Mouse (Mus musculus) heart, embryonic 11.5 days (tissue): ENCODE measurements around the gene Agtrap. TPM values are rescaled to one million over a fixed set of nuclear protein-coding genes. Genes with fewer than 3 reads are reported as not detected.

Experiments
- ATAC-seq: fragments of 200-750 bp; cut with Nextera tagmentation; replicated peaks from 2 replicates; pipeline ENCODE4 v1.8.0; 2017; ENCODE audit warnings: moderate library complexity; ENCODE audit not compliant: insufficient number of reproducible peaks, low FRiP score, low TSS enrichment
- H3K27ac ChIP-seq: fragments of 300-500 bp; sonication (generic); 2 replicates; pipeline ENCODE4 v1.5.1; 2014; ENCODE audit warnings: mild to moderate bottlenecking, low read depth, low read length
- H3K27me3 ChIP-seq: fragments of 300-500 bp; sonication (generic); 2 replicates; pipeline ENCODE4 v1.6.1; 2014; ENCODE audit warnings: mild to moderate bottlenecking, low read length, mixed read lengths; ENCODE audit not compliant: control insufficient read depth, insufficient read depth
- H3K36me3 ChIP-seq: fragments of 300-500 bp; sonication (generic); 2 replicates; pipeline ENCODE4 v1.6.1; 2014; ENCODE audit warnings: mild to moderate bottlenecking, low read length, moderate library complexity, mixed read lengths; ENCODE audit not compliant: control insufficient read depth, insufficient read depth
- H3K4me1 ChIP-seq: fragments of 300-500 bp; sonication (generic); 2 replicates; pipeline ENCODE4 v1.6.1; 2014; ENCODE audit warnings: low read length; ENCODE audit not compliant: control insufficient read depth, insufficient read depth
- H3K4me2 ChIP-seq: fragments of 300-500 bp; sonication (generic); 2 replicates; pipeline ENCODE4 v1.6.1; 2014; ENCODE audit warnings: mild to moderate bottlenecking, moderate library complexity
- H3K4me3 ChIP-seq: fragments of 300-500 bp; sonication (generic); 2 replicates; pipeline ENCODE4 v1.5.1; 2014; ENCODE audit warnings: low read depth, low read length
- H3K9ac ChIP-seq: fragments of 300-500 bp; sonication (generic); 2 replicates; pipeline ENCODE4 v1.6.1; 2014; ENCODE audit warnings: mild to moderate bottlenecking, low read depth, low read length, moderate library complexity
- H3K9me3 ChIP-seq: fragments of 300-500 bp; sonication (generic); replicated peaks from 2 replicates; pipeline ENCODE4 v1.6.1; 2016; ENCODE audit warnings: low read length; ENCODE audit not compliant: control insufficient read depth
- WGBS: fragments of 180-500 bp; shearing (Covaris S2); extraction: QIAGEN DNeasy Blood & Tissue Kit; methylation state at CpG from one replicate; pipeline ENCODE4 v1.1.7; 2014; ENCODE audit not compliant: insufficient replicate concordance; 5-methylcytosine and 5-hydroxymethylcytosine counted together
- polyA plus RNA-seq: library from polyadenylated mRNA; unstranded; fragments of >200 nt; fragmentation: Nextera tagmentation; extraction: Ambion mirVana; gene quantifications from 2 replicates; pipeline ENCODE4 v1.2.1, GENCODE M21; 2014

The Agtrap gene
- polyA plus RNA-seq, 1 experiment from 2014 or later: 17.6 TPM

DNA sequence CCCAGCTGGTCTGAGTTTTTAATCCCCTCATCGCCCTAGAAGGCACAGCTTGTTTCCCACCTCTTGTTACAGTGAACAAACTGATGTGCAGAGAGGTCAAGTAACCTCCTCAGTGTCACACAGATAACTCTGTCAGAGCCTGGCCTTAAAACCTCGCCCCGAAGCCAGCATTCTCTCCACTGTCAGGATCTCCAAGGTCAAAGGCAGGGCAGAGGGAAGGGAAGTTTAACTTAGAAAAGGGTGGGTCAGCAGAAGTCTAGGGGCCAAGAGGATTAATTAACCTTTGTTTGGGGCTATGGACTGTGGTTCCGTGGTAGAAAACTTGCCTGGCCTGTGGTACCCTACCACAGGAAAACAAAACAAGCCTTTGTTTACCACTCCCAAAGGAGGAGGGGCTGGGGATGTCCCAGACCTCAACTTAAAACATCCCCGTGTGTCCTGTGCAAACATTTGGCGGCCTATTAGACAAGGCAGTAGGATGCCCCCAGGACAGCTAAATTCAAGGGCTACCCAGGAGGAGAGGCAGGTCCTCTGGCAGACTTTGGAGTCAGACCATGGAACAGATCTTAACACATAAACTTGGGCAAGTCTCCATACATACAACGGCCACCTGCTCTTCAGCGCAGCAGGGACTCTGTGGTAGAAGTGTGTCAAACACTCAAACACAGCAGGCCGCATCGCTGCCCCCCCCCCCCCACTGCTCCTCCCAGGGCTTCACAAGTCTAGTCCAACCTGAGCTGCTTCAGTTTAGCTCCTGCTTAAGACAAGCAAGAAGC lies 2.5 kb downstream of the Agtrap start:
- Histone ChIP-seq H3K9ac (no peak overlapping the region), H3K27me3 (no peaks in the 10 kb centered on the region), H3K36me3 (peaks cover 2% of the 10 kb centered on the region; the same call in 1 of the 2 replicates), H3K27ac (no peak overlapping the region; the same call in 1 of the 2 replicates), H3K9me3 (no peaks in the 10 kb centered on the region), H3K4me3 (no peak overlapping the region), H3K4me2 (no peak overlapping the region), H3K4me1 (peaks cover 32% of the 10 kb centered on the region)
- no peak for ATAC-seq
- WGBS: 38% methylated on average over 10 of the region's 10 CpGs

DNA sequence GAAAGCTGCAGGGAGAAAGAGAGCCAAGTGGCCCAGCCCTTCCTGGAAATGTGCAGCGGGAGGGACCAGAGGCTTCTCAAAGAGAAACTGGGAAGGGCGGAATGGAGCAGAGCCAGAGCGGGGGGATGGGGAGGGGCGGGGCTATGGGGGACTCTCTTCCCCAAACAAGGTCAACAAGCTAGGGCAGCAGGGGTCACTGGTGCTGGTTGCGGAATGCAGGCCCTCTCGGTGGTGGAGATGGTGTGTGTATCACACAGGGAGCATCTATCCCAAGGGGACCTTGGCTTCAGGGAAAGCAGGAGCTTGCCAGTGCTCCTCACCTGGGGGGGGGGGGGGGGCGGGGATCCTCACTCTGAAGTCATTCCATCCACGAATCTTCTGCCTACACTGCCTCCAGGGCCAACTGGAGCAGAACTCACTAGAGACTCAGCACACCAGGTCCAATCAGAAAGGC lies 3.5 kb downstream of the Agtrap start:
- H3K9ac ChIP-seq: no peak overlapping the region
- H3K4me1 ChIP-seq: peaks cover 32% of the 10 kb centered on the region
- no peaks in the 10 kb centered on the region for H3K9me3 ChIP-seq
- 12% methylated on average over 8 of the region's 8 CpGs for WGBS
- peaks cover 4% of the 10 kb centered on the region; the same call in 1 of the 2 replicates for H3K36me3 ChIP-seq
- no peaks in the 10 kb centered on the region for H3K27me3 ChIP-seq
- ATAC-seq: no peak
- peak overlapping the region; percentile 10; the same call in 1 of the 2 replicates for H3K4me2 ChIP-seq
- peak overlapping the region; percentile 12; the same call in 1 of the 2 replicates for H3K27ac ChIP-seq
- H3K4me3 ChIP-seq: no peak overlapping the region

DNA sequence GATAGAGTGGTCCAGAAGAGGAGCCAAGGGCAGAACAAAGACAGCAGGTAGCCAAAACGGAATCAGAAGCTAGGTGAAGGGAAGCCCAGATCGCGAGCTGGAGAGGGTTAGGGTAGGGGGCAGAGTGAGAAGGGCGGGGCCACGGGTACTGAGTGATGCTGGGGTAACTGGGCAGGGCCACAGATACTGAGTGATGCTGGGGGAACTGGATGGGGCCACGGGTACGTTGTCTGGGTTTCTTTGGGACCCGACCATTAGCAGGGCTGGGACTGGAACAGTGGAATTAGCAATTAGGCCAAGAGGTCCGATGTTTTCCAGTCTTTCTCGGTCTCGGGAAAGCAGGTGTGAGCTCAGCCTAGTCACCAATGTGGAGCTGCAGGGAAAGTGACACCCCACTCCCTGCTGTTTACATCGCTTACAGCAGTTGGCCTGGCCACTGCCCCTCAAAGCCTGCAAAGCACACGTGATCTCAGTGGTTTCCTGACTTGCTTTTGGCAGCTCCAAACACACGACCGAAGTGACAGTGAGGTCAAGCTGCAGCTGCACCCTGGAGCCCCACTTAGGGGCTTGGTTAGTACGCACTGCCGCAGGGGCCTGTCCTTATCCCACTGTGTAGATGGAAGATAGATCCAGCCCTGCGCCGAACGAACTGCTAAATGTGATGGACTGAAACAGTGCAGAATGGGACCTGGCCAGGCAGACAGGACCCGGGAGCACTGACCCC lies 4.5 kb downstream of the Agtrap start:
- no peak for ATAC-seq
- WGBS: 43% methylated on average over 21 of the region's 21 CpGs
- Histone ChIP-seq H3K27ac (no peak overlapping the region), H3K9me3 (no peaks in the 10 kb centered on the region), H3K36me3 (peaks cover 4% of the 10 kb centered on the region; the same call in 1 of the 2 replicates), H3K27me3 (no peaks in the 10 kb centered on the region), H3K4me1 (peaks cover 32% of the 10 kb centered on the region), H3K4me2 (peak overlapping the region; percentile 17), H3K9ac (no peak overlapping the region), H3K4me3 (no peak overlapping the region)

DNA sequence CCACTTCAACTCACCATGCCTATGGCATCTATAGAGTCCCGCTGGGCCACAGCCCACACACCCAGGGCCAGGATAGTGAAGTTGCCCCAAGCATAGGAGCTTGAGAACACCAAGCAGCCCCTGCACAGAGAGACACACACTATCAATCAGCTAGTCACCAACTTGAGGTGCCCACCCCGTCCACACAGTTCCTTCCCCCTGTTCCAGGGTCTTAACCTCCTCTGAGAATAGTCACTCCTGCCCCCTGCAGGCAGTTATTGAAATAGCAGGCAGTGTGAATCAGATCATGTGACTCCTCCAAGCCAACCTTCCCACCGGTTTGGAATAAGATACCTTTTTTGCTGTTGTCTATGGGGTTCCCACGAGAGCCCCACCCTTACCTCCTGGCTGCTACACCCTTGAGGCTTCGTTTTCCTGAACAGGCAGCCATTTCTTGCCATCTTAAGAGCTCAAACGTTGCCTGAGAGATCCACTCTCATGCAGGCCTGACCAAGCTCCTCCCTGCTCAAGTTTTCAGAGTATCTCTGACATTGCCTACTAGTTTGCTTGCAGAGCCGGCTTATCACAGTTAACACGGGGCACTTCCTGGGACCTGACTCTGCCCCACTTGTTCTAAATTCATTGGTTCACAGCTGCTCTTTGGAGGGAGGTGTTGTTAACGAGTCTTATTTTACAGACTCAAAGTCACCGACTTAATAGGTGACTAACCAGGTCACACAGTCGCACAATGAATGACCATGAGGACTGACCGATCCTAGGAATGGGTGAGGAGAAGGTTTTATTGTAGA lies 5.4 kb downstream of the Agtrap start:
- peak; percentile 4; the same call in 1 of the 2 replicates for ATAC-seq
- H3K4me2 ChIP-seq: no peak overlapping the region
- peaks cover 4% of the 10 kb centered on the region; the same call in 1 of the 2 replicates for H3K36me3 ChIP-seq
- H3K4me1 ChIP-seq: peaks cover 29% of the 10 kb centered on the region
- no peak overlapping the region for H3K4me3 ChIP-seq
- no peak overlapping the region for H3K9ac ChIP-seq
- H3K9me3 ChIP-seq: no peaks in the 10 kb centered on the region
- no peaks in the 10 kb centered on the region for H3K27me3 ChIP-seq
- 41% methylated on average over 12 of the region's 12 CpGs for WGBS
- no peak overlapping the region for H3K27ac ChIP-seq

DNA sequence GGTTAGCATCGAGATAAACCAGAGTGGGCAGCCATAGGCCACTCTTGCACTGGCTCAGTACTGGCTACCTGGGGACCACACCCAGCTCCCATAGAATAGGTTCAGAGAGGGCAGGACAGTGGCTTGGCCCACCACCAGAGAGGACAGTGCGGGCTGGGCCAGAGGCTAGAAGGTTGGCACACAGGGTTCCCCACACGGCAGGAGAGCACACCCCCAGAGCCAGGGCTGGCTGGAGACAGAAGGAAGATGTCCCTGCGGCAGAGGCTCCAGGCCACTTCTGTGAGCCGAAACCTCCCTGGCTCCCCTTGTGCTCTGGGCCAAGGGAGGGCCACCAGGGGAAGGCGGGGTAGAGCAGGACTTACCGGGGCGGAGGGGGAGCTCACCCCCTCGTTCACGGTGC lies 6.6 kb downstream of the Agtrap start:
- ATAC-seq: no peak
- WGBS: 93% methylated on average over 10 of the region's 10 CpGs
- H3K27ac ChIP-seq: no peak overlapping the region

DNA sequence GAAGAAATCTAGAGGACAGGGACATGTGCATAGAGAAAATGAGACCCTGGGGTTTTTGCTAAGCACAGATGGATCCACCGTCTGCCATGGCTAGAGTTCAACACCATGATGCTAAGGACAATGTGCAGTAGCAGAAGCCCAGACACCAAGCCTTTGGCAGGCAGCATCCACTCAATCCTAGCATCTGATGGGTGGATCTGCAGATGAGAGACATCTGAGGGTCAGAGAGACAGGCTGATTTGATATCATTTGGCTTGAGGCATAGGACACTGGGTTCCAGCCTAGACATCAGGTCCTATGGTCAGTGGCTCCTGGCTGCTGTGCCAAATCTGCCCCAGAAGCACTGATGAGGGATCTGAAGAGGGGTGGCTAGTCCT lies 7.2 kb downstream of the Agtrap start:
- ATAC-seq: no peak
- peaks cover 29% of the 10 kb centered on the region for H3K4me1 ChIP-seq
- no peaks in the 10 kb centered on the region for H3K9me3 ChIP-seq
- H3K36me3 ChIP-seq: peaks cover 4% of the 10 kb centered on the region; the same call in 1 of the 2 replicates
- H3K27ac ChIP-seq: no peak overlapping the region
- 81% methylated on average over 1 of the region's 1 CpGs for WGBS
- no peak overlapping the region for H3K4me2 ChIP-seq
- H3K4me3 ChIP-seq: no peak overlapping the region
- H3K9ac ChIP-seq: peak overlapping the region; percentile 46; the same call in 1 of the 2 replicates
- no peaks in the 10 kb centered on the region for H3K27me3 ChIP-seq

More for the DNA sequence above, 6.6 kb downstream of the Agtrap start:
- no peaks in the 10 kb centered on the region for H3K27me3 ChIP-seq
- H3K4me2 ChIP-seq: no peak overlapping the region
- H3K36me3 ChIP-seq: peaks cover 4% of the 10 kb centered on the region; the same call in 1 of the 2 replicates
- H3K4me3 ChIP-seq: no peak overlapping the region
- H3K9me3 ChIP-seq: no peaks in the 10 kb centered on the region
- H3K4me1 ChIP-seq: peaks cover 29% of the 10 kb centered on the region
- H3K9ac ChIP-seq: no peak overlapping the region

DNA sequence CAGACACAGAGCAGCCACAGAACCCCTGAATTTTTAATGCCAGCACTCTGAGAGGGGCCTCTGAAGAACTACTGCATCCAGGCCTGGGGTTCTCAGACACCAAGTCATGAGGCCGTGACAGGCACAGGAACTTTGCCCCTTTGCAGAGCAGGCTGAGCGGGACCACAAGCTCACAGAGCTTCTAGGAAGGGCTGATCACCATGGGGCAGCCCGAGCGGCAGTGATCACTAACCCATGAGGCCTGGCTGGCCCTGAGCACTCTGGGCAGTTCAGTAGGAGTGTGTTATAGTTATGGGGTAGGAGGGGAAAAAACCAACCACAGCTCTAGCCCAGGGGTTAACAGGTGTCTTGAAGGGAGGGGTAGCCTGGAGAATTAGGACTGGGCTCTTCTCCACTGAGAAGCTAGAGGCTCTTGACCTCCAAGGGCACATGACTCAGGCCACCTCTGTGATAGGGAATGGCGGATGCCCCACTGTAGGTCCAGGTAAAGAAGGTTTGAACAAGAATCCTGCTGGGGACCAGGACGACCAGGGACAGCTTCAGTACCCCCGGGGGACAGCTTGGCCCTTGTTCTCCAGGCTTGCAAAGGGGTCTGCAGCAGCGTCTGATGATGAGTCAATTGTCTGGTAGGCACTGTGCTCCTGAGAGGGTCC lies 7.8 kb downstream of the Agtrap start:
- Histone ChIP-seq H3K27ac (no peak overlapping the region), H3K27me3 (no peaks in the 10 kb centered on the region), H3K4me2 (no peak overlapping the region), H3K36me3 (peaks cover 4% of the 10 kb centered on the region; the same call in 1 of the 2 replicates), H3K9ac (no peak overlapping the region), H3K4me3 (no peak overlapping the region), H3K4me1 (peaks cover 24% of the 10 kb centered on the region), H3K9me3 (no peaks in the 10 kb centered on the region)
- 89% methylated on average over 8 of the region's 8 CpGs for WGBS
- no peak for ATAC-seq

DNA sequence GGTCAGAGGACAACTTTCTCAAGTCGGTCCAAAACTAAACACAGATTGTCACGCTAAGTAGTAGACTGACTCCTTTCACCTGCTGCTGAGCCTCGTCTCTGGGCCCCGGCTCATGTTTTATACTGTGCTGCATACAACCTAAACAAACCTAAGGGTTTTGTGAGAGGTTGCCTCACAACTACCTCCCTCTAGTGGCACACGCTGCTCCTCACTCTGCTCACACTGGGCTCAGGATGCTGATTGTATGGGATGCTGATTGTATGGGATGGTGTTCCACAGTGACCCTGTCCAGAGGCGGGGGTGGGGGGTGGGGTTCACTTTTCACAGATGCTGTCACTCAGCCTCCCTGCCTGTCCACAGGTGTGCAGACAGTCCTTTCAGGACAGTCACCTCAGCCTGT lies 8.6 kb downstream of the Agtrap start:
- H3K4me1 ChIP-seq: peaks cover 18% of the 10 kb centered on the region
- no peaks in the 10 kb centered on the region; the same call in 1 of the 2 replicates for H3K27me3 ChIP-seq
- H3K9me3 ChIP-seq: no peaks in the 10 kb centered on the region
- no peak overlapping the region for H3K27ac ChIP-seq
- WGBS: 66% methylated on average over 6 of the region's 6 CpGs
- no peak overlapping the region for H3K4me3 ChIP-seq
- no peak for ATAC-seq
- peaks cover 4% of the 10 kb centered on the region; the same call in 1 of the 2 replicates for H3K36me3 ChIP-seq
- no peak overlapping the region for H3K9ac ChIP-seq
- no peak overlapping the region for H3K4me2 ChIP-seq
